In the genomic region with DNA sequence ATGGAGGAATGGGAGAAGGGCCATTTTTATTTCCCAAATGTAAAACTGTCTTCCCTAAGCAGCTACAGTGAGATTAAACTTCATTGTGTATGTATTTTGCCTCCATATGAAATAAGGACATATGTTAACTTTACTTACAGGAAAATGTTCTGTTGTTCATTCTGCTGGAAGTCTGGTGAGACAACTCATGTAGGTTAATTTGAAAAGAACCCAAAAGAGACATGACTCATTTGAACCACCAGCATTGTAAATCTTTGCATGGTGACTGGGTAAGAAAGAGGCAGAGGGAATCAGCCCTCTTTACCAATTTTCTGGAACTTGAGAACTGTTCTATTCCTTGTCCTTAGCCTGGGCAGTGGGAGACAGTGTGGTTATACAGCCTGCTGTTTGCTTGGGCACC, we compare ENCODE assay signal across 26 mouse cellular contexts. TPM values are rescaled to one million over a fixed set of nuclear protein-coding genes. Genes with fewer than 3 reads are reported as not detected.
DNase-seq lines count a peak whose midpoint lies in the region; ATAC-seq and TF ChIP-seq lines count a peak whose summit lies in the region.
"Had no signal": no experiment of that assay in that cellular context is flagged by ENCODE, and none has a peak within 500 bp of the region (broad histone marks: within the 10 kb centered on the region; RNA-seq: fewer than 3 reads in every experiment).

No protein-coding gene starts in this region.

- no peak for TF ChIP-seq CTCF in left cerebral cortex, adult 2 months (IDR thresholded peaks at IDR 0.05)

- H3K4me3 ChIP-seq in left cerebral cortex, adult 2 months = no peak overlapping the region
- H3K4me3 ChIP-seq: embryonic facial prominence, embryonic 13.5 days; embryonic facial prominence, embryonic 15.5 days; forebrain, embryonic 13.5 days; forebrain, embryonic 15.5 days had no signal

- no peak for DNase-seq in left cerebral cortex, adult 2 months (ENCODE audit: extremely low spot score in 1 of 2, low spot score in 2 of 2)
- no peak for DNase-seq in left cerebral cortex, adult 8-10 months (ENCODE audit: low spot score in 2 of 2)
- DNase-seq in Muller cell, postnatal 12 days (ENCODE audit: inconsistent ontology term) = peak; percentile 12
- DNase-seq in brain, adult 2 months (ENCODE audit: low read depth, low spot score) = peak; percentile 55
- DNase-seq in telencephalon, adult 2 months (ENCODE audit: low read depth, low spot score) = peak; percentile 28
- DNase-seq in right cerebral cortex, postnatal 10 days (ENCODE audit: low spot score in 2 of 2) = no peak
- DNase-seq: adrenal gland, adult 8-10 months; adrenal gland, postnatal 14 days; adrenal gland, postnatal 36 days; cerebellum, adult 11 months; cerebellum, adult 18-20 months; cerebellum, adult 8-10 months; cerebellum, adult 9-11 months; cerebellum, postnatal 14 days; cerebellum, postnatal 36 days; embryo, embryonic 11 days; forebrain, postnatal 0 days had no signal

- intact Hi-C loops in left cerebral cortex, adult 2 months (cut with DNase I) = no loop called here

- H3K27ac ChIP-seq in left cerebral cortex, adult 2 months = peak overlapping the region; percentile 32; the same call in 1 of the 2 replicates
- H3K27ac ChIP-seq: embryonic facial prominence, embryonic 13.5 days; embryonic facial prominence, embryonic 15.5 days; forebrain, embryonic 13.5 days; forebrain, embryonic 15.5 days had no signal

- no peak for ATAC-seq in granulocyte monocyte progenitor cell, adult 5-6 weeks (replicated peaks; ENCODE audit: poor library complexity, severe bottlenecking)
- ATAC-seq: activated CD4-positive, CD25-positive, alpha-beta regulatory T cell, adult 4 months; forebrain, embryonic 13.5 days; forebrain, embryonic 15.5 days; forebrain, postnatal 0 days; Patski had no signal

RNA-seq across cellular contexts. Expression of a gene that starts 5.9 kb away (rescaled TPM):
- total RNA-seq in left cerebral cortex, adult 2 months (2021) = 10 to 100 TPM; 44.9 to 47.0 TPM
- total RNA-seq in left cerebral cortex, adult 8-10 months (2022) = 10 to 100 TPM; 37.6 to 43.3 (median 39.9) TPM
- not detected in 2 replicates for total RNA-seq in granulocyte monocyte progenitor cell, adult 5-6 weeks (2014; fragmentation: Nextera tagmentation)
- not detected in 2 replicates for total RNA-seq in granulocyte monocyte progenitor cell, adult 5-6 weeks (2017)
- total RNA-seq: common myeloid progenitor, adult 5-6 weeks; MEL had no signal

Comparison
In these comparisons a context has a peak if more than half of its experiments do, and no peak if none do; other contexts are left out.
1. DNase-seq: peak in Muller cell, postnatal 12 days (single experiment), brain, adult 2 months (single experiment) and telencephalon, adult 2 months (single experiment); none in left cerebral cortex, adult 2 months (0 of 2), left cerebral cortex, adult 8-10 months (0 of 2) and right cerebral cortex, postnatal 10 days (0 of 2).
2. RNA of a gene that starts 5.9 kb away (total RNA-seq): 44.9 to 47.0 TPM in left cerebral cortex, adult 2 months and 37.6 to 43.3 TPM in left cerebral cortex, adult 8-10 months; not detected in granulocyte monocyte progenitor cell, adult 5-6 weeks; every median in the first group is over 10 times any median in the second.